Mouse (Mus musculus): ENCODE measurements around the gene Hoxa10. TPM values are rescaled to one million over a fixed set of nuclear protein-coding genes. Genes with fewer than 3 reads are reported as not detected.

Hoxa10 gene
- total and polyA plus RNA-seq, 2 experiments: not detected

GRCm38 (mm10) chr6:52239625-52240388 is 847 bp downstream of the Hoxa10 start:
- Histone ChIP-seq H3K9ac (ENCODE audit: low read depth, low read length) (no peak overlapping the region), H3K4me1 (ENCODE audit: control insufficient read depth, insufficient read depth, low read length) (no peaks in the 10 kb centered on the region), H3K36me3 (ENCODE audit: control insufficient read depth, insufficient read depth, low read length) (no peaks in the 10 kb centered on the region), H3K4me3 (ENCODE audit: insufficient read depth, low read depth, low read length) (no peak overlapping the region), H3K27ac (replicated peaks; ENCODE audit: insufficient read depth, low read depth, low read length) (no peak overlapping the region), H3K27me3 (ENCODE audit: control insufficient read depth, insufficient read depth, low read length) (peaks cover 61% of the 10 kb centered on the region), H3K79me2 (ENCODE audit: control insufficient read depth, insufficient read depth, low read length) (no peaks in the 10 kb centered on the region)
- 8% methylated on average over 30 of the region's 30 CpGs for WGBS
- TF ChIP-seq POLR2A (IDR thresholded peaks at IDR 0.05; ENCODE audit: extremely low read depth, insufficient read depth, low read length) (no peak), CTCF (IDR thresholded peaks at IDR 0.05; ENCODE audit: low read depth, low read length) (no peak)
- DNase-seq (ENCODE audit: extremely low read depth, low read depth, low spot score): no peak

GRCm38 (mm10) chr6:52238976-52239375 is 1.7 kb downstream of the Hoxa10 start:
- Histone ChIP-seq H3K79me2 (ENCODE audit: control insufficient read depth, insufficient read depth, low read length) (no peaks in the 10 kb centered on the region), H3K4me3 (ENCODE audit: insufficient read depth, low read depth, low read length) (no peak overlapping the region), H3K4me1 (ENCODE audit: control insufficient read depth, insufficient read depth, low read length) (no peaks in the 10 kb centered on the region), H3K27me3 (ENCODE audit: control insufficient read depth, insufficient read depth, low read length) (peaks cover 65% of the 10 kb centered on the region), H3K9ac (ENCODE audit: low read depth, low read length) (no peak overlapping the region), H3K27ac (replicated peaks; ENCODE audit: insufficient read depth, low read depth, low read length) (no peak overlapping the region), H3K36me3 (ENCODE audit: control insufficient read depth, insufficient read depth, low read length) (no peaks in the 10 kb centered on the region)
- 13% methylated on average over 7 of the region's 7 CpGs for WGBS
- no peak for TF ChIP-seq CTCF (IDR thresholded peaks at IDR 0.05; ENCODE audit: low read depth, low read length)
- TF ChIP-seq POLR2A (IDR thresholded peaks at IDR 0.05; ENCODE audit: extremely low read depth, insufficient read depth, low read length): no peak
- DNase-seq (ENCODE audit: extremely low read depth, low read depth, low spot score): no peak

- Histone ChIP-seq H3K27ac (replicated peaks; ENCODE audit: insufficient read depth, low read depth, low read length) (no peak overlapping the region), H3K79me2 (ENCODE audit: control insufficient read depth, insufficient read depth, low read length) (no peaks in the 10 kb centered on the region), H3K4me1 (ENCODE audit: control insufficient read depth, insufficient read depth, low read length) (no peaks in the 10 kb centered on the region), H3K27me3 (ENCODE audit: control insufficient read depth, insufficient read depth, low read length) (peaks cover 66% of the 10 kb centered on the region), H3K36me3 (ENCODE audit: control insufficient read depth, insufficient read depth, low read length) (no peaks in the 10 kb centered on the region), H3K9ac (ENCODE audit: low read depth, low read length) (no peak overlapping the region), H3K4me3 (ENCODE audit: insufficient read depth, low read depth, low read length) (no peak overlapping the region)
- TF ChIP-seq POLR2A (IDR thresholded peaks at IDR 0.05; ENCODE audit: extremely low read depth, insufficient read depth, low read length): no peak
- TF ChIP-seq CTCF (IDR thresholded peaks at IDR 0.05; ENCODE audit: low read depth, low read length): no peak
- no peak for DNase-seq (ENCODE audit: extremely low read depth, low read depth, low spot score)
- 8% methylated on average over 7 of the region's 7 CpGs for WGBS
Observed at GRCm38 (mm10) chr6:52238155-52238545, 2.5 kb downstream of the Hoxa10 start.

- H3K36me3 ChIP-seq (ENCODE audit: control insufficient read depth, insufficient read depth, low read length): no peaks in the 10 kb centered on the region
- no peak overlapping the region for H3K9ac ChIP-seq (ENCODE audit: low read depth, low read length)
- H3K79me2 ChIP-seq (ENCODE audit: control insufficient read depth, insufficient read depth, low read length): no peaks in the 10 kb centered on the region
- H3K27me3 ChIP-seq (ENCODE audit: control insufficient read depth, insufficient read depth, low read length): peaks cover 65% of the 10 kb centered on the region
- TF ChIP-seq CTCF (IDR thresholded peaks at IDR 0.05; ENCODE audit: low read depth, low read length): no peak
- TF ChIP-seq POLR2A (IDR thresholded peaks at IDR 0.05; ENCODE audit: extremely low read depth, insufficient read depth, low read length): no peak
- H3K4me3 ChIP-seq (ENCODE audit: insufficient read depth, low read depth, low read length): no peak overlapping the region
- WGBS: 18% methylated on average over 10 of the region's 10 CpGs
- no peak overlapping the region for H3K27ac ChIP-seq (replicated peaks; ENCODE audit: insufficient read depth, low read depth, low read length)
- H3K4me1 ChIP-seq (ENCODE audit: control insufficient read depth, insufficient read depth, low read length): no peaks in the 10 kb centered on the region
- DNase-seq (ENCODE audit: extremely low read depth, low read depth, low spot score): no peak
Observed at GRCm38 (mm10) chr6:52237346-52238154, 3.1 kb downstream of the Hoxa10 start.

- no peaks in the 10 kb centered on the region for H3K79me2 ChIP-seq (ENCODE audit: control insufficient read depth, insufficient read depth, low read length)
- no peak for TF ChIP-seq POLR2A (IDR thresholded peaks at IDR 0.05; ENCODE audit: extremely low read depth, insufficient read depth, low read length)
- no peak for TF ChIP-seq CTCF (IDR thresholded peaks at IDR 0.05; ENCODE audit: low read depth, low read length)
- DNase-seq (ENCODE audit: extremely low read depth, low read depth, low spot score): no peak
- H3K4me1 ChIP-seq (ENCODE audit: control insufficient read depth, insufficient read depth, low read length): no peaks in the 10 kb centered on the region
- no peak overlapping the region for H3K27ac ChIP-seq (replicated peaks; ENCODE audit: insufficient read depth, low read depth, low read length)
- no peaks in the 10 kb centered on the region for H3K36me3 ChIP-seq (ENCODE audit: control insufficient read depth, insufficient read depth, low read length)
- no peak overlapping the region for H3K9ac ChIP-seq (ENCODE audit: low read depth, low read length)
- WGBS: 14% methylated on average over 3 of the region's 3 CpGs
- peaks cover 68% of the 10 kb centered on the region for H3K27me3 ChIP-seq (ENCODE audit: control insufficient read depth, insufficient read depth, low read length)
- H3K4me3 ChIP-seq (ENCODE audit: insufficient read depth, low read depth, low read length): no peak overlapping the region
Observed at GRCm38 (mm10) chr6:52236806-52237205, 3.8 kb downstream of the Hoxa10 start.
